Mouse (Mus musculus) lung, postnatal 0 days (tissue): ENCODE results near the gene Alpk3.

Experiments
- CTCF ChIP-seq: IDR thresholded peaks from 2 replicates; pipeline ENCODE4 v1.5.1; 2016; ENCODE audit warnings: antibody characterized with exemption, mild to moderate bottlenecking
- EP300 ChIP-seq: IDR thresholded peaks from 2 replicates; pipeline ENCODE4 v1.6.1; 2016; ENCODE audit warnings: antibody characterized with exemption, mild to moderate bottlenecking, control low read depth

DNA sequence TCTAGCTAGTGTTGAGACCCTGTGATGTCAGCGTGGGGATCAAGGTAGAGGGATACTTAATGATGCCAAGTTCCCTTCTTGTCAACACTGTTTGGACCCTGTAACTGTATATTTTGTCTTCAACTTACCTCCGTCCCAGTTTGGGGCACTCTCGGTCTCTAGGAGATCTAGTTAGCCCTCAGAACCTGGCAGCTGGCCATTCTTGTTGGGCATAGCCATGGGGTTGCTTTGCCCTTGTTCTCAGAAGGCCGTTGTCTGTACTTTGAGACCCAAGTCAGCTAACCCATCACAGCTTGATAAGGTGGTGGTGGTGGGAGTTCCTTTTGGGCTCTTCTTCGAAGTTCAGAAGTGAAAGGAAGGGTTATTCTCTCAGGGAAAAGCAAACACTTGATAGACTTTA lies 7.4 kb upstream of the Alpk3 start:
- TF ChIP-seq CTCF (no peak), EP300 (no peak)
